Mouse (Mus musculus) retina, postnatal 7 days (tissue): ENCODE results near the gene Slc45a3.
A peak's percentile ranks its signal among the peaks of the same experiment; 100 is the strongest.

Source experiments
- DNase-seq: peaks from one replicate; pipeline ENCODE4 v3.0.0-alpha.2; 2012; ENCODE audit warnings: low read depth, low spot score

Gene Slc45a3

DNA sequence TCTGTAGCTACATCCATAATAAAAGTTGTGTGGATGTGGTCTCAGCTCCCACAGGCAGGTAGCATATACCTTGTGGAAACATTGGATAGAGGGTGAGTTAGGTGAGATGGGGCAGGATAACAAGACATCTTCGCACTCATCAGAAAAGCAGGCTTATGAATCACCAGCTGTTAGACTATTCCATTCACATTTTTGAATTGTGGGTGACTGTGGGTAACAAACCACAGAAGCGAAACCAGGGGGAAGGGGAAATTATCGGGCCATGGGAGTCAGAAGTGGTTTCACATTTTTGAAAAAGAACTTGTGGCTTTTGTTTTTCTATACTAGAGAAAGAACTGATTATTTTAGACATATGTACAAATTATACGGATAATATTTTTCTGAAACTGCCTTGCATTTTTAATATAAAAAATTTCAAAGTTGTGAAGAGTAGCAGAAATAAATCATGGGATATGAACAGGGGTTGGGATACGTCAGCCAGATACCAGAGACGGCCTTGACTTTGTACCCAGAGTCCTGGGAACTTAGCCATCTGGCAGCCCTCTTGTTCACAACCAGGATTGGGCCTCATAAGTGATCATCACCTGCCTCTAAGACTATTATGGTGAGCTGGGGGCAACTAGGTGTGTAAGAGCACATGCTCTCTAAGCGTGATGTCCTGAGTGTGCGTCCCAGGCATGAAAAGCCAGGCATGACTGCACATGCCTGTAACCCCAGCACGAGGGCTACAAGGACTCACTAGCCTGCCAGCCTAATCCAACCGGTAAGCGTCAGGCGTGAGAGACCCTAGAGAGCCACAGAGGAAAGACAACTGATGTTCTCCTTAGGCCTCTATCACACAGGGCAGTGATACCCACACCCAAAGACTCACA is 30.6 kb downstream of the Slc45a3 start:
- no peak for DNase-seq

DNA sequence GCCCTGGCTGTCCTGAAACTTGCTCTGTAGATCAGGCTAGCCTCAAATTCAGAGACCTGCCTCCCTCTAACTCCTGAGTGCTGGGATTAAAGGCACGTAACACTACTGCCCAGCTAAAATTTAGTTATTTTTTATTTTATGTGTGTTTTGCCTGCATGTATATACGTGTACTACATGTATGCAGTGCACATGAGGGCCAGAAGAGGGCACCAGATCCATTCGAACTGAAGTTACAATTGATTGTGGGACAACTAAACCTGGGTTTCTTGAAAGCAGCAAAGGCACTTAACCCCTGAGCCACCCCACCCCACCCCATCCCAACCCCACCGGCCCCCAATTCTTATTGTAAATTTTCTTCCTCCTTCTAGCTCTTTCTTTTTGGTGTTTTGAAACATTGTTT is 32.3 kb downstream of the Slc45a3 start:
- no peak for DNase-seq

DNA sequence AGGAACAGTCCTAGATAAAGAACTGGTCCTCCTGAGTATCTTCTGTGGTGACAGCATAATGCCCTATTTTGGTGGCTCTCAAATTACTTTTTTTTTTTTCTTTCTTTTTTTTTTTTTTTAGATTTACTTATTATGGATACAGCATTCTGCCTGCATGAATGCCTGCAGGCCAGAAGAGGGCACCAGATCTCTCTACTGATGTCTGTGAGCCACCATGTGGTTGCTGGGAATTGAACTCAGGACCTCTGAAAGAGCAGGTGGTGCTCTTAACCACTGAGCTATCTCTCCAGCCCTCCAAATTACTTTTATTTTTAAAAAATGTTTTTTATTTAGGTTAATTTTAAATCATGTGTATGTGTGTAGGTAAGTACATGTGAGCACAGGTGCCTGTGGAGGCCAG is 37.7 kb downstream of the Slc45a3 start:
- no peak for DNase-seq

DNA sequence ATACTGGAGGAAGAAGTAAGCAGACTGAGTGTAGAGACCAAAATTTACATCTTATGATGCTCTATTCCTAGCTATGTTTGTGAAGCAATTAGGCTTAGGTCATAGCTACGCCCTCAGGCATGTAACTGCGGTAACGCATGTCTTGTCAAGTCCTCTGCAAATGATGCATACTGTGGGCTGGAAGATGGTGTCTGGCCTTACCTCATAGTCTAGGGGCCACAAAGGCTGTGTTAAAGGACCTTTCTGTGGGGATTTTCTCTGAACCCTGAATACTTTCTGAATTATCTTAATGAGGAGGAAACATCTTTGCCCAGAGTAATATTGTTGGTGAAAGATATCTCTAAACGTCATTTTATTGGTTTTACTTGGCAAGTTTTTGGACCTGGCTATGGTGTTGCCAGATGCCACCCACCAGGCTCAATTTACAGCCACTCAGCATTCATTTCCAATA is 39.1 kb downstream of the Slc45a3 start:
- no peak for DNase-seq

DNA sequence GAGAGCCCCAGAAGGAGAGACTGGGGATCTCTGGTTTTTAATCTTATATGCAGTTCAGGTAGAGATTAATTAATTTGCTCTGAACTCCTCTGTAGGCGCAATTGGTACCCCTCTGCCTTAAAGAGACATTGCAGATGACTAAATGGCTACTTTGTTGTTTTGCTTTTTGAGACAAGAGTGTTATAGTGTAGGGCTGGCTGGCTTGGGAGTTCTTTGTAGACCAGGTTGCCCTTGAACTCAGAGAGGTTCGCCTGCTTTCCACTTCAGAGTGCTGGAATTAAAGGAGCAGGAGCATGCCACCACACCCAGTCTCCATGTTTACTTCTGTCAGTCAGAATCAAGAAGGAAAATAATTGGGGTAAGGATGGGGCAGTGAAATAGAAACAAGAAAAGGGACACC is 40.3 kb downstream of the Slc45a3 start:
- DNase-seq: no peak

DNA sequence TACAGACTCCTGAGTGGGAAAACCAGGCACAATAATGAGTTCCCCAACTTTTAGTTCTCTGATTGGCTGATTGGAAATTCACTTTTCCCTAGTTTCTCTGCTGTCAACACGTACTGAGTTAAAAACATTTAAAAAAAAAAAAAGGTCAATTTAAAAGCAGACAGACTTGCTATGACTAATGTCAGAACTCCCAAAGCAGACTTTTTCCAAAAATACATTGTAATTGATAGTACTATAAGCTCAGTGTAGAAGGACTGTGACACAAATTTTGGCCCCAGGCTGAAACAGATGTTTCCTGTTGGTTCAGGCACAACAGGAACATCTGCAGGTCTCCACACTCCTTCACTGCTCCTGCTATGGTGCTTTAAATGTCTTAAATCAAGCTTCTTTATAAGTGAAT is 41.0 kb downstream of the Slc45a3 start:
- DNase-seq: no peak

DNA sequence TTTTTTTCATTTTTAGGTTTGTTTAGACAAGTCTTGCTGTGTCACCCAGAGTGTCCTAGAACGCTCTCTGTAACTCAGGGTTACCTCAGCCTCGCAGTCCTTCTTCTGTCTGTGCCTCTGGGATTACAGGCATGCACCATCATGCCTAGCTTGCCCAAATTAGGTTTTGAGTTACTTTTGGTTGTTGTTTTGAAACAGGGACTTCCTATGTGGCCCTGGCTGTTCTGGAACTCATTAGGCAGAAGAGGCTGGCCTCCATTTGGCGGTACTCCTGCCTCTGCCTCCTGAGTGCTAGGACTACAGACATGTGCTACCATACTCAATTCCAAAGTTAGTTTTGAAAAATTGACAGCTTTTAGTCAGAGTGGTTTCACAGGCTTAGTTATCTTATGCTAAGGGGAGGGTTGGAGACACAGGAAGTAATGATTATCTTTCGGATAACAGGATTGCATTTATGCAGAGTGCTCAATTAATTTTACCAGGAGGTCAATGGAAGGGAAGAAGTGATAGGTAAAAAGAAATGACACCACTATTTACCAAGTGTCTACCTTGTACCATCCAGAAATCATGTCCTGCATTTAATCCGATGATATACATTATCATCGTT is 41.9 kb downstream of the Slc45a3 start:
- DNase-seq: no peak

DNA sequence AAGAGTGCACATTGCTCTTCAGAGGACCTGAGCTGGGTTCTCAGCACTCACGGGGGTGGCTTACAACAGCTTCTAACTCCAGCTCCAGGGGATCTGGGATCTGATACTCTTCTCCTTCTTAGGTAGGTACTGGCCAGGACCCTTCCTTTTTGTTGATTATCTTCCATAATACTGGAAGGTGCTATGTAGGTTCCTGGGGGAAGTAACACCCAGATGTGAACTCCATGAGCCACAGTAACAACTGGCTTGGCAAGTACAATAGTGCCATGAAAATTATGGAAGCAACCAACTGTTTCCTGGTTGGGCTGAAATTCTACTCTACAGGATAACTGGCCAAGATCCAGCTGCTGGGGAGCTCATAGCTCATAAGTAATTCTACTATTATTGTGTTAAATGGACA is 42.7 kb downstream of the Slc45a3 start:
- DNase-seq: no peak

DNA sequence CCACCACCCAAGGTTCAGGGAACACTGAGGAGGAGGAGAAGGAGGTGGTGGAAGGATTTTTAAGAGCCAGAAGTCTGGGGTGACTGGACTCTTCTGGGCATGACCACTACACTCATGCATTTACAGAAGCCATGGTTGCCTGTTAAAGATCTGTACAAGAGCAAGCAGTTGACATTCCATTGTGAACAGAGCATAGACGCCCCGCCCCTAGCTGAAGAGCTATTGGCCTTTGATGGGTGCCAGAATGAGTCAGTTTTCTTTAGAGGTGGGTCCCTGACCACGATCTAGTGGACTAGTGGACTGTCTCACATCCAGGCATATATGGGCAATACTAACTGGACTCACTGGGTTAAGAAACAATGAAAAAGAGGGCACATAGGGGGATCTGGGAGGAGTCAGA is 43.3 kb downstream of the Slc45a3 start:
- no peak for DNase-seq

DNA sequence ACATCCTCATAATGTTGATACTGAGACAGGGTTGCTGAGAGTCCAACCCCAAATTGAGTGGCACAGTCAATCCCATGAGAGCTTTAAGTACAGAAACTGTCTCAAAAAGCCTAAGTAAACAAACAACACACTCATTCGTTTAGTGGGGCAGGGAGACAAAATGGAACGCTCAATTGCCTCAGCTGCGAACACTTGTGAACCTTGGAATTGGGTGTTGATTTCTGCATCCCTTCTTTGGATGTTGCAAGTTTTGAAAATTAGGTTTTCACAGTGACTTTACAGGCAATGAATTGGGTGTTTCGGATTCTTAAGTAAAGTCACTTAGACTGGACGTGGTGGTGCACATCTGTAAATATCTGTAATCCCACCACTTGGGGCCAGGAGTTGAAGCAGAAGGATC is 44.0 kb downstream of the Slc45a3 start:
- DNase-seq: no peak

DNA sequence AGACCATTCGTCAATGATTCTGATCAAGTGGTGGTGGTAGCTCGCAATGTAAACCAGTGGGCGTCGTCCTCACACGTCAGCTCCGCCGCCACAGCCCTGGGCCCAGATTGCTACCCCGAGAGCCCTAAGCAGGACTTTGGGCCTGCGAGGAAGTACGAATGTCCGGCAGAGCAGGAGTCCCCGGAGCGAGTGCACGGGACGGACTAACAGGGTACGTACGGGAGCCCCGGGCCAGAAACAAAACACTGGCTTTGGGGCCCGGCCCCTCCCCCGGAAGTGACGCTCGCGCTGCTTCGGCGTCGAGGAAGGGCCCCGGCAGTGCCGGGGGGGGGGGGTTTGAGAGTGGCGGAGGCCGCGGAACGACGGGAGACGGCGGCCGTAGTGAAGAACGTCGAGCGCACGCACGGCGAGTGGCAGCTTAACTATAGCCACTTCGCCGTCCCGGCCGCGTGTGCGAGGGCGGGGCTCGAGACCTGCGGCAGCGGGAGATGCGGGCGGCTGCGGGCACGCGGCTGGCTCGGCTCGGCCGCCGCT is 44.6 kb downstream of the Slc45a3 start, which contains the start of gene Elk4:
Gene Elk4, plus strand, starts transcription at position 326 of the 534 bp plus-strand sequence.
- DNase-seq: peak; percentile 81

DNA sequence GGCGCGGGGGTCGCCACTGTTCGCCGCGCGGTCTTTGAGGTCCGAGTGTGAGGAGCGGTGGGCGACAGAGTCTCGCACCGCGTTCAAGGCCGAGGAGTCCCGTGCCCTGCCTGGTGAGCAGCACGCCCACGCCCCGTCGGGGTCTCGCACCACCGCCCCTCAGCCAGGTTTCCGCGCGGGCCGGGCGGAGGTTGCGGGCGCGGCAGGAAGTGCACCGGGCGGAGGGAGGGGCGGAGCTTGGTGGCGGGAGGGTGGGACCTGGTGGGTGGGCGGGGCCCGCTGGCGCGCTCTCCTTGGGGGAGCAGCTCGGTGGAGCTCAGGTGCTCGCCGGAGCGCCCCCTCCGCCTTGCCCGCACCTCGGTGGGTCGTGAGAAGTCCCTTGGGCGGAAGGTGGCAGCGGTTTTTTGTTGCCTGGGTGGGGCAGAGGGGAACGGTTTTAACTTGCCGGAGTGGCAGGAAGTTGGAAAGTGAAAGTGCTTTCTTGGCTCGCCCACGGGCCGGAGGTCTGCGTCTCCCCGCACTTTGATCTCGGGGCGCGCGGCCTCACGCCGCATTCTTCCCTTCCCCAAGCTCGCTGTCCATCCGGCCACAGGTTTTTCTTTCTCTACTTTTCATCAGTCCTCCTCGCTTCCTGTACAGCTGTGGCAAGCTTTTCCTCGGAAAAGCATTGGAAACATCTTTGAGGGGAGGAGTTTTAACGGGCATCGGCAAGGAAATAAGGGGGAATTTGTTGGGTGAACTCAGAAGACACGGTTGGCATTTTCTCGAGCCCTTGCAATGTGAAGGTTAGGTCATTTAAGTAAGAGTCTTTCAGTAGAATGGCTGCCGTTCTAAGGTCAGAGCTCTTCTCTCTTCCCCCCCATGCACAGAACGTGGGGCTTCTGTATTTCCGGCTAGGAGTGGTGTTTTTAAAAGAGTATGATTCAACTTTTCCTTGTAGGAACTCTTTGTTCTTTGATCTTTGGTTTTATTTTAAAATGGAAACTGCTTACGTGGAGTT is 45.4 kb downstream of the Slc45a3 start:
- DNase-seq: peak; percentile 62

DNA sequence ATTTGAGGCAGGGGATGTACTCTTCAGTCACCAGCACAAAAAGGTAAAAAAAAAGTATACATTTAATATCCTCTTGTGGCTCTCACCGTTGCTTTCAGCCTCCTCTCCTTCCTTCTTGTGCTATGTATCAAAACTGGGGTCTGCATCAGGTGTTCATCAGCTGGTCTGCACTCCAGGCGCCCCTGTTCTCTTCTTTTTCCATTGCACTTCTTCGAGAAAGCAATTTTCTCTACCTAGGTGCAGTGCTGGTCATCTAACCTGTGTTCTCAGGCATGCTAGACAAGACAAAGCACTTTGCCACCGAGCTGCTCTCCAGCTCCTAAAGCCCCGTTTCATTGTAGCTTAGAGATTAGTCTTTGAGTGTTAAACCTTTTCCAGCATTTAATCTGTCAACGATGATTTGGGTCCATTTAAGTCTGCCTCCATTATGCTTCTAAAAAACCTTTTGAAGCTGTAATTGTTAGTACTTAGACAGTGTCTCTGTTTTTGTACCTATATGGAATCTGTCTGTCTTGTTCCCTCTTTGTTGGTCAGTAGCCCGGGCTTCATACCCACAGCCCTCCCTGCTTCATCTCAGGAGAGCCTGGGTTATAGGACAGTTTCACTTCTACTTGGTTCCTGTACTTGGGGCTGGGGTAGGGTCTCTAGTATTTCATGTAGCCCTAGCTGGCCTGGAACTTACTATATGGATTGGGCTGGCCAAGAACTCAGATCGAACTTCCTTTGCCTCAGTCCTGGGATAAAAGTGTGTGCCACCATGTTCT is 46.3 kb downstream of the Slc45a3 start:
- DNase-seq: no peak

DNA sequence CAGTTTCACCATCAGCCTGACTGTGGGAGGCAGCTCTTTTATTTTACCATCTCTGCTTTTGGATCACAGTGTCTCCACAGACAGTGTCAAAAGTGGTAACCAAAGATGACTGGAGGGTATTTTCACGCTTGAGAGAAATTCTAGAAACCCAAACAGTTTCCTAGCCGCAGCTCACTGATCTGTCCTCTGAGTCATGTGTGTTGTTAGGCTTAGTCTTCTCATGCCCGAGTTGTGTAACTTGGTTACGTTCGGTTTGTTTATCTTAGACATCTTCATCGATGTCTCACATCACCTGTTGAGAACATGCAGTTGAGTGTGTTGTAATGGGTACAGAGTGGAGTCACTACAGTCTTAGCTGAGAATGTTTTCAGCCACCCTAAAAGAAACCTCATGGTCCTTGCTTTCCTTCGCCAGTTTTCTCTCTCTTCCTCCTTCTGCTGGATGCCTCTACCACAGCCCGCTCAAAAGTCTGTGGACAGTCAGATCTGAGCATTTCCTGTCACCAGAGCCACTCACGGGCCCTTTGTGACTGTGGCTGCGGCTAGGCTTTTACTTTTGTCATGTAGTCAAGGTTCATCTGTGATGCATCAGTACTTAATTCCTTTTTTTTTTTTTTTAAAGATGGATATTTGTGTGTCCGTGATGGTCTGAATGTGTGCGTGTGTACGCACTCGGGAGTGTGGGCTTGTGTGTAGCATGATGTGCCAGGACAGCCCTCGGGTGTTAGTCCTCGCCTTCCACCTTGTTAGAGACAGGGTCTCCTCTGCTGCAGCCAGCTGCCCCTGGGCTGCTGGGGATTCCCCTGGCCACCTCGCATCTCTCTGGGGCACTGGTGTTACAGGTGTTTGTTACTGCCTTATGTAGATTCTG is 48.1 kb downstream of the Slc45a3 start:
- DNase-seq: no peak

DNA sequence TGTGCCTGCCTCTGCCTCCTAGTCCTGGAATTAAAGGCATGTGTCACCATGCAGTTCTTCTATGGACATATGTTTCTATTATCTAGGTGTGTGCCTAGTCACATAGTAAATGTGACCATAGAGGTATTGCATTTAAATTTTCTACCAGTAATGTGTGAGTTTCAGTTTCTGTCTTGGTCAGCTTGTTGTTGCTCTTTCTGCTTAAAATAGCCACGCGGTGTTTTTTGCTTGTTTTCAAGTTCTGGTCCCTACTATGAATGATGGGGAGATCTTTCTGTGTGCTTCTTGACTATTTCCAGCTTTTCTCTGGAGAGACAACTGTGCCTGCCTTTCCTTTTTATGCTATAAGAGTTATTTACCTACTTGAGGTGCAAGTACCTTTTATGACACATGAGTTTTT is 49.0 kb downstream of the Slc45a3 start:
- no peak for DNase-seq

DNA sequence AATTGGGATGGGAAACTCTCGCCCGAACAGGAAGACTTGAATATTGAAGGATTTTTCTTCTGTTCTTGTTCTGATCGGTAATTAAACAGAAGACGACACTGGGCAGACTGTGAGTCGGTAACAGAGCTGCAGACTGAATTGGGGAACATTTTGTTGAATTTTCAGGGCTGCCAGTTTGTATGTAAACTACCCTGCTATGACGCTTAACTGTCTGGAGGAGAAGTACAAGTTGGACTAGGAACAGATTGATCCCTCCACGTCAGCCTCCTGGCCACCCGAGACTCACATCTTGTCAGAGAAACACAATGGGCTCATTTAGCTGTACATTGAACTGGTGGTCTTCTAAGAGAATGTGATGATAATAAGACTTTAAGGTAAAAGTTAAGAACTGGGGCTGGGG is 50.1 kb downstream of the Slc45a3 start:
- DNase-seq: no peak

DNA sequence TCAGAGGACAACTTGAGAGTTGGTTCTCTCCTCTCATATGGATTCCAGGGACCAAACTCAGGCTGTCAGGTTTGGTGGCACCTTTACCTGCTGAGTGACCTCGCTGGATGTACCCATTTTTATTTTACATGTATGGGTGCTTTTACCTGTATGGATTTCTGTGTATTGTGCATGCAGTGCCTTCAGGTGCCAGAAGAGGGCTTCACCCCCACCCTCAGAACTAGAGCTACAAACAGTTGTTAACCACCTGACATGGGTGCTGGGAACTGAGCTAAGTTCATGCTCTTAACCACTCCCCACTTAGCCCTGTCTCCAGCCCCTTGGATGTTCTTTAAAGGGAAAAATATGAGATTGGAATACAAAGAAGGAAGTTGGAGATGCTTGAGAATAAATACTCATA is 52.0 kb downstream of the Slc45a3 start:
- DNase-seq: no peak

DNA sequence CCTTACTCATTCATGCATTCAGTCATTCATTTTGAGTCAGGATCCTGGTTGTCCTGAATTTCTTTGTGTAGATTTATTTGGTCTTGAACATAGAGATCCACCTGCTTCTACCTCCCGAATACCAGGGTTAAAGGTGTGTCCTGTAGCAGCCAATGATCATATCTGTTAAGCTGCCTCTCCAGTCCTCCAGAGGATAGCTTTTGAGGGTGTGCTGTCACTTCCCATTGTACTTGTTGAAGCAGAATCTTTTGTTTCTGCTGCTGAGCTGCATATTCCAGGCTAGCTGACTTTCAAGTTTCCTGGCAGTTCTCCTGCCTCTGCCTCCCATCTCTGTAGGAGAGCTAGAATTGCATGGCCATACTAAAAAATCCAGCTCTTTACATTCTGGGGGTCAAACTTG is 53.9 kb downstream of the Slc45a3 start:
- DNase-seq: no peak

DNA sequence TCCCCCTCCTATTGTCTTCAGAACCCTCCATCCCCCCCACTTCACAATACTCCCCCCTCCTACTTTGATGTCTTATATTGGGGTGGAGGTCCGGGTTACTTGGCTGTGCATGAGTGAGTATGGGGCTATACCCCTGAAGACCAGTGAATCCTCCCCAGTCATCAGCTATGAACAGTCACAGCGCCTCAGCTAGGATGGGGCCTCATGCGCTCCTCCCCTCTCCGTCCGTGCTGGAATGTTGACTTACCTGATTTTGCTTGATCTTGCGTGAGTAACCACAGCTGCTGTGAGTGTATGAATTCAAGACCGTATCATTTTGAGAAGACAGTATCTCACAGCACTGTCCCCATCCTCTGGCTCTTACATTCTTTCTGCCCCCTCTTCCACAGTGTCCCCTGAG is 57.1 kb downstream of the Slc45a3 start:
- no peak for DNase-seq

DNA sequence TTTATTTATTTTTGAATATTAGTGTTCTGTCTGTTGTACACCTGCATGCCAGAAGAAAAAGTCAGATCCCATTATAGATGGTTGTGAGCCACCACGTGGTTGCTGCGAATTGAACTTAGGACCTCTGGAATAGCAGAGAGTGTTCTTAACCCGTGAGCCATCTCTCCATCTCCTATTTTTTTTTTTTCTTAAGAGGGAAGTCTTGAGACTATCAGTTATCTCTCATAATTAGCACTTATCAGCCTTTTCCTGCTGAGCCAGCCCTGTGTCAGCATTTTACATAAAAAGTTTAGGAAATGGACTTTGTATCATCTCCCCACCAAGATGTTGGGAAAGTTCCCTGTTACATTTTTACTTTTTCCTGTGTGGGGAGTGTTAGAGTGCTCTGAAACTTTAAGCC is 59.3 kb downstream of the Slc45a3 start:
- no peak for DNase-seq
